Mouse (Mus musculus) c-Kit-positive CD71-positive TER-119-positive erythroid progenitor cells, embryonic 14.5 days (primary cell): ENCODE data around the gene Gpr84.

ENCODE experiments used
- DNase-seq: peaks from one replicate; pipeline ENCODE4 v3.0.0-alpha.2; 2013; ENCODE audit warnings: low spot score

Gpr84 gene

GRCm38 (mm10) chr15:103335488-103336235 is 25.2 kb upstream of the Gpr84 start:
- no peak for DNase-seq

GRCm38 (mm10) chr15:103335040-103335439 is 24.6 kb upstream of the Gpr84 start:
- no peak for DNase-seq

GRCm38 (mm10) chr15:103334194-103334593 is 23.8 kb upstream of the Gpr84 start:
- no peak for DNase-seq

- no peak for DNase-seq
These were observed 23.3 kb upstream of the Gpr84 start for GRCm38 (mm10) chr15:103333738-103334137.

- no peak for DNase-seq
These were observed 22.7 kb upstream of the Gpr84 start for GRCm38 (mm10) chr15:103333081-103333615.

GRCm38 (mm10) chr15:103323455-103324247 is 13.2 kb upstream of the Gpr84 start:
- DNase-seq: peak; percentile 82

GRCm38 (mm10) chr15:103323070-103323454 is 12.7 kb upstream of the Gpr84 start:
- DNase-seq: no peak

GRCm38 (mm10) chr15:103322396-103322795 is 12.0 kb upstream of the Gpr84 start:
- no peak for DNase-seq

GRCm38 (mm10) chr15:103321076-103321475 is 10.7 kb upstream of the Gpr84 start:
- no peak for DNase-seq

GRCm38 (mm10) chr15:103318201-103318816 is 7.9 kb upstream of the Gpr84 start:
- DNase-seq: no peak

GRCm38 (mm10) chr15:103317731-103318130 is 7.3 kb upstream of the Gpr84 start:
- no peak for DNase-seq

- DNase-seq: no peak
These were observed 6.7 kb upstream of the Gpr84 start for GRCm38 (mm10) chr15:103317120-103317519.

- DNase-seq: no peak
These were observed 5.8 kb upstream of the Gpr84 start for GRCm38 (mm10) chr15:103315979-103316776.

- DNase-seq: no peak
These were observed 4.6 kb upstream of the Gpr84 start for GRCm38 (mm10) chr15:103315011-103315502.

GRCm38 (mm10) chr15:103314181-103314580 is 3.8 kb upstream of the Gpr84 start:
- no peak for DNase-seq

- peak; percentile 64 for DNase-seq
These were observed 3.2 kb upstream of the Gpr84 start for GRCm38 (mm10) chr15:103313495-103314095.

GRCm38 (mm10) chr15:103308876-103309580 is 1.4 kb downstream of the Gpr84 start:
- no peak for DNase-seq

GRCm38 (mm10) chr15:103308056-103308875 is 2.1 kb downstream of the Gpr84 start:
- no peak for DNase-seq

- peak; percentile 95 for DNase-seq
These were observed 3.3 kb downstream of the Gpr84 start for GRCm38 (mm10) chr15:103307125-103307524.
